Mouse (Mus musculus) olfactory bulb, adult 2 months (tissue): Measurements from ENCODE around the gene Nrm.

Source experiments
- CTCF ChIP-seq: fragments of 200-500 bp; IDR thresholded peaks from 2 replicates; pipeline ENCODE4 v1.5.1; 2012; ENCODE audit warnings: low read depth, mild to moderate bottlenecking, low read length, moderate library complexity; ENCODE audit not compliant: insufficient read depth
- POLR2A ChIP-seq: fragments of 200-500 bp; IDR thresholded peaks from 2 replicates; pipeline ENCODE4 v1.6.1; 2012; ENCODE audit warnings: mild to moderate bottlenecking, low read depth, low read length, moderate library complexity; ENCODE audit not compliant: insufficient read depth

DNA sequence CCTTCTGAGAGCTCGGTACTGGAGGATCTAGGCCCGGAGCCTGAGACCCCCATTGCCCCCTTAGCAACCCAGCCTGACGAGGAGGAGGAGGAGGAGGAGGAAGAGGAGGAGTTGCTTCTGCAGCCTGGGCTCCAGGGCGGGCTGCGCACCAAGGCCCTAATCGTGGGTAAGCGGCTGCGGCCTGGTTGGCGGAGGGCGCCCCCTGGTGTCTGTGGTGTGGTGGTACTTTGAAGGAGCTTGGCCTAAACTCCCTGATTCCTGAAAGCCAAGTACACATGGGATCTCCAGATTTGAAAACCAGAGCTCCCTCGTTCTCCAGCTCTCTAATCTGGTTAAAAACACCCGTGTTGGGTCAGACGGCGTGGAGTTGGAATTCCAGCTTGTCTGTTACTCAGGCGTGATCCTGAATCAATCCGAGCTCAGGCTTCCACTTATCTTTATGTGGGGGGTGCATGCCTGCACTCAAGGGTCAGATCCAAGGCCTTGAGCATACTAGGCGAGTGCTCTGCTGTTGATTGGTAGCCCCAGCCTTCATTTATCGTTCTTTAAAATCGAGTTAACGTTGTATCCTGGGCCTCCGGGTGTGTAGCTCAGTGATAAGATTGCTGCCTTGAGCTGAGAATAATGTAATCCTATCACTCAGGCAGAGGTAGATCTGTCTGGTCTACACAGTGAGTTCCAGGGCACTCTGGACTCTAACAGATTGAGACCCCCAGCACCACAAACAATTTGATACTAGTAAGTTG is 12.8 kb downstream of the Nrm start:
- peak; percentile 79 for TF ChIP-seq CTCF
- no peak for TF ChIP-seq POLR2A
